Mouse (Mus musculus): ENCODE measurements around the gene Slc12a8. TPM values are rescaled to one million over a fixed set of nuclear protein-coding genes. Genes with fewer than 3 reads are reported as not detected.

The Slc12a8 gene
- total RNA-seq, 2 experiments from 2014 or later = 0.57 to 0.96 TPM

GRCm38 (mm10) chr16:33686056-33686455, 168.9 kb downstream of the Slc12a8 start:
- no peak for DNase-seq (ENCODE audit: extremely low spot score in 1 of 2, low spot score in 1 of 2)

- no peak for DNase-seq (ENCODE audit: extremely low spot score in 1 of 2, low spot score in 1 of 2)
Observed at GRCm38 (mm10) chr16:33687724-33688123, 170.6 kb downstream of the Slc12a8 start.

- no peak for DNase-seq (ENCODE audit: extremely low spot score in 1 of 2, low spot score in 1 of 2)
Observed at GRCm38 (mm10) chr16:33690975-33691747, 174.0 kb downstream of the Slc12a8 start.

GRCm38 (mm10) chr16:33693553-33693952, 176.4 kb downstream of the Slc12a8 start:
- DNase-seq (ENCODE audit: extremely low spot score in 1 of 2, low spot score in 1 of 2) = no peak

- peak in 1 of 2 experiments; percentile 23 for DNase-seq (ENCODE audit: extremely low spot score in 1 of 2, low spot score in 1 of 2)
Observed at GRCm38 (mm10) chr16:33696811-33697575, 179.9 kb downstream of the Slc12a8 start.

GRCm38 (mm10) chr16:33697576-33698276, 180.6 kb downstream of the Slc12a8 start:
- DNase-seq (ENCODE audit: extremely low spot score in 1 of 2, low spot score in 1 of 2) = no peak

GRCm38 (mm10) chr16:33698277-33698790, 181.2 kb downstream of the Slc12a8 start:
- DNase-seq (ENCODE audit: extremely low spot score in 1 of 2, low spot score in 1 of 2) = no peak

- DNase-seq (ENCODE audit: extremely low spot score in 1 of 2, low spot score in 1 of 2) = no peak
Observed at GRCm38 (mm10) chr16:33700584-33700983, 183.5 kb downstream of the Slc12a8 start.

- DNase-seq (ENCODE audit: extremely low spot score in 1 of 2, low spot score in 1 of 2) = no peak
Observed at GRCm38 (mm10) chr16:33701872-33702271, 184.7 kb downstream of the Slc12a8 start.

GRCm38 (mm10) chr16:33704289-33704688, 187.2 kb downstream of the Slc12a8 start:
- DNase-seq (ENCODE audit: extremely low spot score in 1 of 2, low spot score in 1 of 2) = no peak

GRCm38 (mm10) chr16:33705258-33705657, 188.1 kb downstream of the Slc12a8 start:
- DNase-seq (ENCODE audit: extremely low spot score in 1 of 2, low spot score in 1 of 2) = no peak

GRCm38 (mm10) chr16:33706111-33706890, 189.2 kb downstream of the Slc12a8 start:
- no peak for DNase-seq (ENCODE audit: extremely low spot score in 1 of 2, low spot score in 1 of 2)

- no peak for DNase-seq (ENCODE audit: extremely low spot score in 1 of 2, low spot score in 1 of 2)
Observed at GRCm38 (mm10) chr16:33708031-33708430, 190.9 kb downstream of the Slc12a8 start.

GRCm38 (mm10) chr16:33708585-33709397, 191.7 kb downstream of the Slc12a8 start:
- no peak for DNase-seq (ENCODE audit: extremely low spot score in 1 of 2, low spot score in 1 of 2)

Other genes starting within 250 kb of the Slc12a8 start
- 100 to 1,000 TPM; 132 to 139 TPM for gene Zfp148, start 136.5 kb upstream of the Slc12a8 start, total RNA-seq (2021)
- 10 to 100 TPM; 20.5 to 27.8 TPM for gene Heg1, start 167.0 kb downstream of the Slc12a8 start, total RNA-seq (2021)

All from layer of hippocampus, postnatal 25 days (tissue).